ENCODE assay signal across 8 mouse cellular contexts in genomic region chr3:14871386-14871785, GRCm38 (mm10). TPM values are rescaled to one million over a fixed set of nuclear protein-coding genes. Genes with fewer than 3 reads are reported as not detected.
DNase-seq lines count a peak whose midpoint lies in the region; ATAC-seq and TF ChIP-seq lines count a peak whose summit lies in the region.

No protein-coding gene starts in this region.

- ATAC-seq in kidney, postnatal 0 days (replicated peaks; ENCODE audit: low FRiP score, low read depth) = no peak; the same call in 1 of the 2 replicates
- peak; percentile 77 for ATAC-seq in megakaryocyte-erythroid progenitor cell, adult 5-6 weeks (replicated peaks; ENCODE audit: low FRiP score, low TSS enrichment, poor library complexity, severe bottlenecking)
- no peak for ATAC-seq in erythroblast, adult 5-6 weeks (replicated peaks; ENCODE audit: low FRiP score, poor library complexity, severe bottlenecking)

- no peak for DNase-seq in kidney, postnatal 0 days (ENCODE audit: low spot score)
- no peak for DNase-seq in kidney, adult 18-20 months
- peak; percentile 30 for DNase-seq in gastrocnemius, postnatal 25 days
- no peak for DNase-seq in adrenal gland, postnatal 10 days
- DNase-seq in urinary bladder, postnatal 10 days (ENCODE audit: low spot score) = no peak

- H3K4me1 ChIP-seq in kidney, postnatal 0 days (replicated peaks; ENCODE audit: insufficient read depth, low read length) = no peaks in the 10 kb centered on the region
- no peaks in the 10 kb centered on the region for H3K4me1 ChIP-seq in ES-Bruce4 (ENCODE audit: control insufficient read depth, insufficient read depth, low read length)

- H3K4me3 ChIP-seq in kidney, postnatal 0 days (replicated peaks; ENCODE audit: low read depth, low read length) = no peak overlapping the region
- no peak overlapping the region for H3K4me3 ChIP-seq in ES-Bruce4 (ENCODE audit: low read depth, low read length)

- no peak overlapping the region for H3K9ac ChIP-seq in kidney, postnatal 0 days (ENCODE audit: low read depth, low read length)
- no peak overlapping the region for H3K9ac ChIP-seq in ES-Bruce4 (ENCODE audit: low read depth, poor library complexity, severe bottlenecking)

- H3K4me2 ChIP-seq in kidney, postnatal 0 days (ENCODE audit: low read length) = no peak overlapping the region

- TF ChIP-seq EP300 in ES-Bruce4 (IDR thresholded peaks at IDR 0.05; ENCODE audit: insufficient read depth, low read depth, low read length) = no peak

- TF ChIP-seq POLR2A in ES-Bruce4 (IDR thresholded peaks at IDR 0.05; ENCODE audit: insufficient read depth, low read length) = no peak

- 45% methylated on average over 7 of the region's 7 CpGs for WGBS in kidney, postnatal 0 days

- H3K27ac ChIP-seq in kidney, postnatal 0 days = no peak overlapping the region
- H3K27ac ChIP-seq in ES-Bruce4 (ENCODE audit: insufficient read depth, low read length) = no peak overlapping the region

- no peaks in the 10 kb centered on the region for H3K9me3 ChIP-seq in kidney, postnatal 0 days (replicated peaks; ENCODE audit: low read length)
- no peaks in the 10 kb centered on the region for H3K9me3 ChIP-seq in ES-Bruce4 (replicated peaks; ENCODE audit: control insufficient read depth, insufficient read depth, low read length, poor library complexity, severe bottlenecking)

- H3K27me3 ChIP-seq in kidney, postnatal 0 days (ENCODE audit: insufficient read depth, low read length) = no peaks in the 10 kb centered on the region
- no peaks in the 10 kb centered on the region for H3K27me3 ChIP-seq in ES-Bruce4 (ENCODE audit: control insufficient read depth, insufficient read depth, low read length, poor library complexity, severe bottlenecking)

- TF ChIP-seq CTCF in kidney, postnatal 0 days (IDR thresholded peaks at IDR 0.05; ENCODE audit: low read depth) = peak; percentile 25; the same call in 1 of the 2 replicates
- peak; percentile 41 for TF ChIP-seq CTCF in ES-Bruce4 (IDR thresholded peaks at IDR 0.05; ENCODE audit: low read depth, low read length)

- H3K36me3 ChIP-seq in kidney, postnatal 0 days (ENCODE audit: insufficient read depth, low read length) = no peaks in the 10 kb centered on the region
- H3K36me3 ChIP-seq in ES-Bruce4 (ENCODE audit: control insufficient read depth, insufficient read depth, low read length, poor library complexity, severe bottlenecking) = no peaks in the 10 kb centered on the region

RNA-seq across cellular contexts. Expression of gene Car3, which starts 8.1 kb away (rescaled TPM):
- 4.8 and 8.2 TPM in 2 replicates for polyA plus RNA-seq in kidney, postnatal 0 days (2015; fragmentation: Nextera tagmentation; extraction: Ambion mirVana)
- polyA plus RNA-seq in ES-Bruce4 (2011; ENCODE audit: insufficient read depth, insufficient read length, low read depth, missing spikeins) = 2.6 TPM in 2 replicates
- 1,000 to 10,000 TPM in 1 of 2 experiments, 100 to 1,000 TPM in 1; 650 to 1,312 TPM for total RNA-seq in gastrocnemius, postnatal 25 days (2021)
- total RNA-seq in megakaryocyte-erythroid progenitor cell, adult 5-6 weeks (2014; fragmentation: Nextera tagmentation) = 4.6 and 5.3 TPM in 2 replicates
- total RNA-seq in megakaryocyte-erythroid progenitor cell, adult 5-6 weeks (2017) = 4.3 and 10.5 TPM in 2 replicates
- total RNA-seq in adrenal gland, postnatal 10 days (2021) = 1,000 to 10,000 TPM; 1,701 to 1,775 TPM
- 0.38 TPM in 1 of 2 replicates, not detected in the other for total RNA-seq in erythroblast, adult 5-6 weeks (2015; ENCODE audit: low replicate concordance)
- 0.85 TPM in 1 of 2 replicates, not detected in the other for total RNA-seq in erythroblast, adult 5-6 weeks (2017; ENCODE audit: low replicate concordance)

RNA-seq across cellular contexts. Expression of gene Car2, which starts 14.7 kb away (rescaled TPM):
- polyA plus RNA-seq in kidney, postnatal 0 days (2015; fragmentation: Nextera tagmentation; extraction: Ambion mirVana) = 206 and 224 TPM in 2 replicates
- polyA plus RNA-seq in ES-Bruce4 (2011; ENCODE audit: insufficient read depth, insufficient read length, low read depth, missing spikeins) = 154 and 186 TPM in 2 replicates
- 10 to 100 TPM in 1 of 2 experiments, 1 to 10 TPM in 1; 7.8 to 13.2 TPM for total RNA-seq in gastrocnemius, postnatal 25 days (2021)
- 2,184 and 2,475 TPM in 2 replicates for total RNA-seq in megakaryocyte-erythroid progenitor cell, adult 5-6 weeks (2014; fragmentation: Nextera tagmentation)
- total RNA-seq in megakaryocyte-erythroid progenitor cell, adult 5-6 weeks (2017) = 1,680 and 1,983 TPM in 2 replicates
- total RNA-seq in adrenal gland, postnatal 10 days (2021) = 10 to 100 TPM; 38.0 to 50.9 TPM
- total RNA-seq in erythroblast, adult 5-6 weeks (2015; ENCODE audit: low replicate concordance) = 2,221 and 2,248 TPM in 2 replicates
- 2,517 and 3,025 TPM in 2 replicates for total RNA-seq in erythroblast, adult 5-6 weeks (2017; ENCODE audit: low replicate concordance)

Comparison
In these comparisons a context has a peak if more than half of its experiments do, and no peak if none do; other contexts are left out.
1. RNA of gene Car3, which starts 8.1 kb away (total RNA-seq): 1,701 to 1,775 TPM in adrenal gland, postnatal 10 days and 650 to 1,312 TPM in gastrocnemius, postnatal 25 days; 4.3 to 10.5 TPM in megakaryocyte-erythroid progenitor cell, adult 5-6 weeks and 0.38 to 0.85 TPM in erythroblast, adult 5-6 weeks; every median in the first group is over 10 times any median in the second.
2. RNA of gene Car2, which starts 14.7 kb away (total RNA-seq): 2,221 to 3,025 TPM in erythroblast, adult 5-6 weeks and 1,680 to 2,475 TPM in megakaryocyte-erythroid progenitor cell, adult 5-6 weeks; 38.0 to 50.9 TPM in adrenal gland, postnatal 10 days and 7.8 to 13.2 TPM in gastrocnemius, postnatal 25 days; every median in the first group is over 10 times any median in the second.